ENCODE assay signal across 8 mouse cellular contexts in genomic region chr4:155830596-155830995, GRCm38 (mm10). TPM values are rescaled to one million over a fixed set of nuclear protein-coding genes. Genes with fewer than 3 reads are reported as not detected.
DNase-seq lines count a peak whose midpoint lies in the region; ATAC-seq and TF ChIP-seq lines count a peak whose summit lies in the region.

No protein-coding gene starts in this region.

- H3K27me3 ChIP-seq in embryonic facial prominence, embryonic 11.5 days (ENCODE audit: control insufficient read depth, insufficient read depth, low read length), result no peaks in the 10 kb centered on the region
- no peaks in the 10 kb centered on the region for H3K27me3 ChIP-seq in hindbrain, postnatal 0 days (ENCODE audit: insufficient read depth, low read length)
- no peaks in the 10 kb centered on the region for H3K27me3 ChIP-seq in midbrain, postnatal 0 days (ENCODE audit: insufficient read depth, low read length)

- no peak overlapping the region for H3K27ac ChIP-seq in left cerebral cortex, adult 2 months
- no peak overlapping the region for H3K27ac ChIP-seq in embryonic facial prominence, embryonic 11.5 days (replicated peaks; ENCODE audit: low read depth, low read length)
- H3K27ac ChIP-seq in hindbrain, postnatal 0 days, result no peak overlapping the region
- H3K27ac ChIP-seq in midbrain, postnatal 0 days (ENCODE audit: low read depth, low read length), result no peak overlapping the region

- H3K4me3 ChIP-seq in left cerebral cortex, adult 2 months, result peak overlapping the region; percentile 65
- H3K4me3 ChIP-seq in embryonic facial prominence, embryonic 11.5 days (ENCODE audit: low read depth, low read length), result peak overlapping the region; percentile 82; the same call in 1 of the 2 replicates
- peak overlapping the region; percentile 67 for H3K4me3 ChIP-seq in hindbrain, postnatal 0 days (ENCODE audit: low read length)
- H3K4me3 ChIP-seq in midbrain, postnatal 0 days (ENCODE audit: low read depth, low read length), result peak overlapping the region; percentile 79; the same call in 1 of the 2 replicates

- TF ChIP-seq CTCF in left cerebral cortex, adult 2 months (IDR thresholded peaks at IDR 0.05), result no peak
- no peak for TF ChIP-seq CTCF in hindbrain, postnatal 0 days (IDR thresholded peaks at IDR 0.05; ENCODE audit: low read depth)
- no peak for TF ChIP-seq CTCF in midbrain, postnatal 0 days (IDR thresholded peaks at IDR 0.05)

- no peaks in the 10 kb centered on the region for H3K9me3 ChIP-seq in embryonic facial prominence, embryonic 11.5 days (replicated peaks; ENCODE audit: control insufficient read depth, low read length)
- no peaks in the 10 kb centered on the region for H3K9me3 ChIP-seq in hindbrain, postnatal 0 days (ENCODE audit: low read length)
- no peaks in the 10 kb centered on the region for H3K9me3 ChIP-seq in midbrain, postnatal 0 days (ENCODE audit: low read length)

- peaks cover 3% of the 10 kb centered on the region; the same call in 1 of the 2 replicates for H3K36me3 ChIP-seq in embryonic facial prominence, embryonic 11.5 days (replicated peaks; ENCODE audit: control insufficient read depth, insufficient read depth, low read depth, low read length)
- peaks cover 11% of the 10 kb centered on the region; the same call in 1 of the 2 replicates for H3K36me3 ChIP-seq in hindbrain, postnatal 0 days (ENCODE audit: insufficient read depth, low read length)
- peaks cover 18% of the 10 kb centered on the region for H3K36me3 ChIP-seq in midbrain, postnatal 0 days (ENCODE audit: insufficient read depth, low read length)

- 57% methylated on average over 8 of the region's 8 CpGs for WGBS in embryonic facial prominence, embryonic 11.5 days
- WGBS in hindbrain, postnatal 0 days, result 52% methylated on average over 8 of the region's 8 CpGs
- 56% methylated on average over 8 of the region's 8 CpGs for WGBS in midbrain, postnatal 0 days

- H3K4me1 ChIP-seq in embryonic facial prominence, embryonic 11.5 days (ENCODE audit: control insufficient read depth, insufficient read depth, low read length), result peaks cover 5% of the 10 kb centered on the region
- peaks cover 7% of the 10 kb centered on the region for H3K4me1 ChIP-seq in hindbrain, postnatal 0 days (ENCODE audit: insufficient read depth, low read length)
- peaks cover 4% of the 10 kb centered on the region; the same call in 1 of the 2 replicates for H3K4me1 ChIP-seq in midbrain, postnatal 0 days (ENCODE audit: insufficient read depth, low read length)

- H3K9ac ChIP-seq in embryonic facial prominence, embryonic 11.5 days (replicated peaks; ENCODE audit: low read length), result no peak overlapping the region
- no peak overlapping the region for H3K9ac ChIP-seq in hindbrain, postnatal 0 days (replicated peaks; ENCODE audit: low read length)
- H3K9ac ChIP-seq in midbrain, postnatal 0 days (replicated peaks; ENCODE audit: low read length, poor library complexity, severe bottlenecking), result no peak overlapping the region

- no peak for ATAC-seq in embryonic facial prominence, embryonic 11.5 days (replicated peaks; ENCODE audit: insufficient number of reproducible peaks, low FRiP score, low TSS enrichment, low read depth)
- no peak for ATAC-seq in hindbrain, postnatal 0 days
- ATAC-seq in midbrain, postnatal 0 days (ENCODE audit: low FRiP score), result no peak

- no peak for DNase-seq in left cerebral cortex, adult 2 months (ENCODE audit: extremely low spot score in 1 of 2, low spot score in 2 of 2)
- DNase-seq in left cerebral cortex, postnatal 36 days (ENCODE audit: low spot score in 2 of 2), result no peak
- no peak for DNase-seq in embryonic facial prominence, embryonic 11.5 days (ENCODE audit: low spot score)
- no peak for DNase-seq in hindbrain, postnatal 0 days (ENCODE audit: low spot score)
- no peak for DNase-seq in midbrain, postnatal 0 days (ENCODE audit: low spot score)
- DNase-seq in adrenal gland, adult 2 months, result no peak
- no peak for DNase-seq in adrenal gland, postnatal 14 days
- DNase-seq in adrenal gland, postnatal 25 days, result no peak

- no peak overlapping the region for H3K4me2 ChIP-seq in embryonic facial prominence, embryonic 11.5 days (ENCODE audit: low read depth, low read length)
- H3K4me2 ChIP-seq in hindbrain, postnatal 0 days (ENCODE audit: low read depth, low read length), result peak overlapping the region; percentile 93; the same call in 1 of the 2 replicates
- peak overlapping the region; percentile 96 for H3K4me2 ChIP-seq in midbrain, postnatal 0 days (ENCODE audit: low read depth, low read length, poor library complexity, severe bottlenecking)

- intact Hi-C loops in left cerebral cortex, adult 2 months (cut with DNase I), result loop anchor here (2.0 kb wide), 2 partner anchors 16 to 112 kb away; partner anchors contain the start of genes Dvl1 and Ube2j2
- intact Hi-C loops in left cerebral cortex, postnatal 36 days (cut with DNase I), result loop anchor here (2.0 kb wide), 1 partner anchor 112 kb away; the partner anchor contains the start of gene Ube2j2

RNA-seq across cellular contexts. Expression of gene Aurkaip1, which starts 0.5 kb away (rescaled TPM):
- 100 to 1,000 TPM in 1 of 2 experiments, 10 to 100 TPM in 1; 98.5 to 101 TPM for total RNA-seq in left cerebral cortex, adult 2 months (2021)
- 100 to 1,000 TPM in 1 of 2 experiments, 10 to 100 TPM in 1; 88.7 to 101 TPM for total RNA-seq in left cerebral cortex, postnatal 36 days (2021)
- 121 and 123 TPM in 2 replicates for polyA plus RNA-seq in embryonic facial prominence, embryonic 11.5 days (2014; fragmentation: Nextera tagmentation; extraction: Ambion mirVana)
- total RNA-seq in hindbrain, postnatal 0 days (2014; rRNA removed), result 110 and 143 TPM in 2 replicates
- polyA plus RNA-seq in hindbrain, postnatal 0 days (2015; fragmentation: Nextera tagmentation; extraction: Ambion mirVana), result 162 and 175 TPM in 2 replicates
- total RNA-seq in midbrain, postnatal 0 days (2014; rRNA removed), result 90.9 and 102 TPM in 2 replicates
- 155 and 158 TPM in 2 replicates for polyA plus RNA-seq in midbrain, postnatal 0 days (2015; fragmentation: Nextera tagmentation; extraction: Ambion mirVana)
- 100 to 1,000 TPM; 155 to 164 TPM for total RNA-seq in adrenal gland, adult 2 months (2021)
- polyA plus RNA-seq in adrenal gland, adult 2 months (2012; rRNA removed), result 276 and 293 TPM in 2 replicates
- total RNA-seq in adrenal gland, postnatal 14 days (2021), result 136 and 148 TPM in 2 replicates
- total RNA-seq in adrenal gland, postnatal 25 days (2021), result 135 and 160 TPM in 2 replicates

RNA-seq across cellular contexts. Expression of gene Mxra8, which starts 8.9 kb away (rescaled TPM):
- 1 to 10 TPM; 5.9 to 8.0 TPM for total RNA-seq in left cerebral cortex, adult 2 months (2021)
- total RNA-seq in left cerebral cortex, postnatal 36 days (2021), result 10 to 100 TPM in 1 of 2 experiments, 1 to 10 TPM in 1; 5.8 to 10.3 TPM
- polyA plus RNA-seq in embryonic facial prominence, embryonic 11.5 days (2014; fragmentation: Nextera tagmentation; extraction: Ambion mirVana), result 34.4 and 38.2 TPM in 2 replicates
- total RNA-seq in hindbrain, postnatal 0 days (2014; rRNA removed), result 45.8 and 58.9 TPM in 2 replicates
- polyA plus RNA-seq in hindbrain, postnatal 0 days (2015; fragmentation: Nextera tagmentation; extraction: Ambion mirVana), result 39.4 and 41.6 TPM in 2 replicates
- 35.5 and 37.2 TPM in 2 replicates for total RNA-seq in midbrain, postnatal 0 days (2014; rRNA removed)
- polyA plus RNA-seq in midbrain, postnatal 0 days (2015; fragmentation: Nextera tagmentation; extraction: Ambion mirVana), result 27.2 and 32.7 TPM in 2 replicates
- total RNA-seq in adrenal gland, adult 2 months (2021), result 10 to 100 TPM; 36.9 to 55.5 TPM
- polyA plus RNA-seq in adrenal gland, adult 2 months (2012; rRNA removed), result 164 and 185 TPM in 2 replicates
- total RNA-seq in adrenal gland, postnatal 14 days (2021), result 40.6 and 44.3 TPM in 2 replicates
- 38.1 and 50.3 TPM in 2 replicates for total RNA-seq in adrenal gland, postnatal 25 days (2021)

RNA-seq across cellular contexts. Expression of gene Dvl1, which starts 16.6 kb away (rescaled TPM):
- 10 to 100 TPM; 94.0 to 96.3 TPM for total RNA-seq in left cerebral cortex, adult 2 months (2021)
- total RNA-seq in left cerebral cortex, postnatal 36 days (2021), result 10 to 100 TPM; 85.8 to 91.7 TPM
- polyA plus RNA-seq in embryonic facial prominence, embryonic 11.5 days (2014; fragmentation: Nextera tagmentation; extraction: Ambion mirVana), result 6.8 and 7.7 TPM in 2 replicates
- 141 and 166 TPM in 2 replicates for total RNA-seq in hindbrain, postnatal 0 days (2014; rRNA removed)
- 16.0 and 16.4 TPM in 2 replicates for polyA plus RNA-seq in hindbrain, postnatal 0 days (2015; fragmentation: Nextera tagmentation; extraction: Ambion mirVana)
- 141 and 156 TPM in 2 replicates for total RNA-seq in midbrain, postnatal 0 days (2014; rRNA removed)
- polyA plus RNA-seq in midbrain, postnatal 0 days (2015; fragmentation: Nextera tagmentation; extraction: Ambion mirVana), result 17.5 TPM in 2 replicates
- 10 to 100 TPM; 58.1 to 66.7 TPM for total RNA-seq in adrenal gland, adult 2 months (2021)
- 187 and 202 TPM in 2 replicates for polyA plus RNA-seq in adrenal gland, adult 2 months (2012; rRNA removed)
- total RNA-seq in adrenal gland, postnatal 14 days (2021), result 54.8 and 66.4 TPM in 2 replicates
- total RNA-seq in adrenal gland, postnatal 25 days (2021), result 63.2 and 64.6 TPM in 2 replicates

RNA-seq across cellular contexts. Expression of gene Ccnl2, which starts 18.3 kb away (rescaled TPM):
- total RNA-seq in left cerebral cortex, adult 2 months (2021), result 10 to 100 TPM; 74.8 to 83.4 TPM
- total RNA-seq in left cerebral cortex, postnatal 36 days (2021), result 10 to 100 TPM; 50.4 to 84.5 TPM
- polyA plus RNA-seq in embryonic facial prominence, embryonic 11.5 days (2014; fragmentation: Nextera tagmentation; extraction: Ambion mirVana), result 170 and 173 TPM in 2 replicates
- 57.6 and 80.2 TPM in 2 replicates for total RNA-seq in hindbrain, postnatal 0 days (2014; rRNA removed)
- polyA plus RNA-seq in hindbrain, postnatal 0 days (2015; fragmentation: Nextera tagmentation; extraction: Ambion mirVana), result 82.6 and 90.6 TPM in 2 replicates
- total RNA-seq in midbrain, postnatal 0 days (2014; rRNA removed), result 66.3 and 112 TPM in 2 replicates
- polyA plus RNA-seq in midbrain, postnatal 0 days (2015; fragmentation: Nextera tagmentation; extraction: Ambion mirVana), result 78.6 and 88.8 TPM in 2 replicates
- total RNA-seq in adrenal gland, adult 2 months (2021), result 100 to 1,000 TPM in 1 of 2 experiments, 10 to 100 TPM in 1; 70.2 to 118 TPM
- 56.0 and 58.2 TPM in 2 replicates for polyA plus RNA-seq in adrenal gland, adult 2 months (2012; rRNA removed)
- 106 and 112 TPM in 2 replicates for total RNA-seq in adrenal gland, postnatal 14 days (2021)
- total RNA-seq in adrenal gland, postnatal 25 days (2021), result 150 and 170 TPM in 2 replicates

RNA-seq across cellular contexts. Expression of gene Mrpl20, which starts 27.9 kb away (rescaled TPM):
- total RNA-seq in left cerebral cortex, adult 2 months (2021), result 10 to 100 TPM; 82.7 to 84.8 TPM
- total RNA-seq in left cerebral cortex, postnatal 36 days (2021), result 10 to 100 TPM; 77.3 to 91.6 TPM
- 250 and 256 TPM in 2 replicates for polyA plus RNA-seq in embryonic facial prominence, embryonic 11.5 days (2014; fragmentation: Nextera tagmentation; extraction: Ambion mirVana)
- total RNA-seq in hindbrain, postnatal 0 days (2014; rRNA removed), result 75.4 and 87.5 TPM in 2 replicates
- polyA plus RNA-seq in hindbrain, postnatal 0 days (2015; fragmentation: Nextera tagmentation; extraction: Ambion mirVana), result 303 and 310 TPM in 2 replicates
- 111 and 123 TPM in 2 replicates for total RNA-seq in midbrain, postnatal 0 days (2014; rRNA removed)
- polyA plus RNA-seq in midbrain, postnatal 0 days (2015; fragmentation: Nextera tagmentation; extraction: Ambion mirVana), result 279 and 316 TPM in 2 replicates
- total RNA-seq in adrenal gland, adult 2 months (2021), result 100 to 1,000 TPM; 122 to 141 TPM
- 42.1 and 65.2 TPM in 2 replicates for polyA plus RNA-seq in adrenal gland, adult 2 months (2012; rRNA removed)
- 194 and 200 TPM in 2 replicates for total RNA-seq in adrenal gland, postnatal 14 days (2021)
- 126 and 163 TPM in 2 replicates for total RNA-seq in adrenal gland, postnatal 25 days (2021)
